Mouse (Mus musculus): Measurements from ENCODE around the gene Tmem19.

DNA sequence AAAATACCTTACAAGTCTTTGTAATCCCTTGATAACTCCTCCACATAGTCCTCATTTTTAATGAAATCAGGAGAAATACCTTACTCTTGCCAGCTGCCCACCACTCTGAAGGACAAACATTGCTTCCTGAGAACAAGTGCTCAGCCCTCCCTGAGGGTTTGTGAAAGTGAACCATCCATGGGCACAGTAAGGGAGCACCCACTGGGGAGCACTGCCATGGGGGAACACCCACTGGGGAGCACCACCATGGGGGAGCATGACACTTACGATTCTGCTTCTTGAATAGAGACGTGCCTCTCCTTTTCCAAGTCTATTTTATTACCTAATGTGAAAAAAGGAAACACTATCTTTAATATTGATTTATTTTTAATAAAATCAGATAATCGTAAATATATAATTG, 67.1 kb downstream of the Tmem19 start:
- TF ChIP-seq CTCF (IDR thresholded peaks at IDR 0.05; ENCODE audit: extremely low read depth, insufficient read depth, low read length) (no peak), POLR2A (IDR thresholded peaks at IDR 0.05; ENCODE audit: extremely low read depth, insufficient read depth, low read length) (no peak)

All from cortical plate, adult 2 months (tissue).